Mouse (Mus musculus) forebrain, postnatal 0 days (tissue): ENCODE results near the gene Sbf2. TPM values are rescaled to one million over a fixed set of nuclear protein-coding genes. Genes with fewer than 3 reads are reported as not detected.

Source experiments
- ATAC-seq: fragments of 200-750 bp; cut with Nextera tagmentation; 2 replicates; pipeline ENCODE4 v1.8.0; 2017; ENCODE audit warnings: mild to moderate bottlenecking, moderate library complexity
- DNase-seq: peaks from one replicate; pipeline ENCODE4 v3.0.0-alpha.2; 2015
- H3K27ac ChIP-seq: fragments of 300-500 bp; sonication (generic); 2 replicates; pipeline ENCODE4 v1.5.1; 2014; ENCODE audit warnings: low read depth, mild to moderate bottlenecking, antibody characterized with exemption, low read length, moderate library complexity, mixed read lengths
- H3K27me3 ChIP-seq: fragments of 300-500 bp; sonication (generic); 2 replicates; pipeline ENCODE4 v1.6.1; 2014; ENCODE audit warnings: mild to moderate bottlenecking, low read length, mixed read lengths; ENCODE audit not compliant: insufficient read depth
- H3K36me3 ChIP-seq: fragments of 300-500 bp; sonication (generic); 2 replicates; pipeline ENCODE4 v1.6.1; 2014; ENCODE audit warnings: mild to moderate bottlenecking, moderate library complexity; ENCODE audit not compliant: insufficient read depth
- H3K4me1 ChIP-seq: fragments of 300-500 bp; sonication (generic); 2 replicates; pipeline ENCODE4 v1.6.1; 2014; ENCODE audit warnings: antibody characterized with exemption; ENCODE audit not compliant: insufficient read depth
- H3K4me2 ChIP-seq: fragments of 300-500 bp; sonication (generic); 2 replicates; pipeline ENCODE4 v1.6.1; 2014; ENCODE audit warnings: low read depth, mild to moderate bottlenecking, moderate library complexity
- H3K4me3 ChIP-seq: fragments of 300-500 bp; sonication (generic); 2 replicates; pipeline ENCODE4 v1.5.1; 2014; ENCODE audit warnings: low read depth, low read length, mixed read lengths
- H3K9ac ChIP-seq: fragments of 300-500 bp; sonication (generic); 2 replicates; pipeline ENCODE4 v1.6.1; 2014; ENCODE audit warnings: mild to moderate bottlenecking
- H3K9me3 ChIP-seq: fragments of 300-500 bp; sonication (generic); 2 replicates; pipeline ENCODE4 v1.6.1; 2016; ENCODE audit warnings: low read length
- CTCF ChIP-seq: sonication (generic); IDR thresholded peaks from 2 replicates; pipeline ENCODE4 v1.5.1; 2016; ENCODE audit warnings: antibody characterized with exemption, control low read depth, low read depth
- WGBS: fragments of 180-500 bp; shearing (Covaris S2); extraction: QIAGEN DNeasy Blood & Tissue Kit; methylation state at CpG from one replicate; pipeline ENCODE4 v1.1.7; 2014; 5-methylcytosine and 5-hydroxymethylcytosine counted together
- polyA plus RNA-seq: library from polyadenylated mRNA; unstranded; fragments of >200 nt; fragmentation: Nextera tagmentation; extraction: Ambion mirVana; gene quantifications from 2 replicates; pipeline ENCODE4 v1.2.1, GENCODE M21; 2015
- total RNA-seq: library from RNA; depleted of rRNA; stranded (reverse); fragments of >200 nt; gene quantifications from 2 replicates; pipeline ENCODE4 v1.2.3, GENCODE M21; 2014

Sbf2 gene
- total and polyA plus RNA-seq, 2 experiments from 2014 or later, result 43.3 to 88.3 TPM

DNA sequence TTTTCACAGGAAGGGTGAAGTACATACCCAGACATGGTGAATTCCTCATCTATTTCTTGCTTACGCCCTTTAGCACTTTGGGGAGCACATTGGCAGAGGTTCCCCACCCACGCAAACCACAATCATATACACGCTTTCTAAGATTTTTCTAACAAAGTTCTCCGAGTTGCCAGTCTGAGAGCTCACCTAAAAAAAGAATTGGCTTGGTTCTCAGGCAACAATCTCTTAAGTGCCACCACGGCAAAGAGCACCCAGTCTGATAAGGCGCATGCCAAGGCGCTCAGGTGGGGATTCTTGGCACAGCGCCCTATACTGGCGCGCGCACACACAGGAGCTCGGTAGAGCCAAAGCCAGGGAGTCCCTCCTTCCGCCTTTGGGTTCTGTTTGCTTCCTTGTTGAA lies 10.2 kb upstream of the Sbf2 start:
- TF ChIP-seq CTCF, result no peak
- 78% methylated on average over 13 of the region's 13 CpGs for WGBS
- Histone ChIP-seq H3K9ac (no peak overlapping the region), H3K27ac (no peak overlapping the region), H3K27me3 (peaks cover 42% of the 10 kb centered on the region), H3K36me3 (no peaks in the 10 kb centered on the region), H3K4me3 (no peak overlapping the region), H3K9me3 (no peaks in the 10 kb centered on the region), H3K4me1 (peaks cover 18% of the 10 kb centered on the region; the same call in 1 of the 2 replicates), H3K4me2 (no peak overlapping the region)
- ATAC-seq (no peak), DNase-seq (no peak)

DNA sequence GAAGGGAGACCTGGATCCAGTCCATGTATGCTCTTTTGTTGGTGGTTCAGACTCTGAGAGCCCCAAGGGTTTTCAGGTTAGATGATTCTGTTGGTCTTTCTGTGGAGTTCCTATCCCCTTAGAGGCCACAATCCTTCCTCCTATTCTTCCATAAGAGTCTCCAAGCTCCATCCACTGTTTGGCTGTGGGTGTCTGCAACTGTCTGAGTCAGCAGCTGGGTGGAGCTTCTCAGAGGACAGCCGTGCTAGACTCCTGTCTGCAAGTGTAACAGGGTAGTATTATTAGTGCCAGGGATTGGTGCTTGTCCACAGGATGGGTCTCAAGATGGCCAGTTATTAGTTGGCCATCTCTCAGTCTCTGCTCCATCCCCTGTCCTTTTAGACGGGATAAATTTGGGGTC lies 9.3 kb upstream of the Sbf2 start:
- DNase-seq (no peak), ATAC-seq (no peak)
- Histone ChIP-seq H3K4me1 (peaks cover 16% of the 10 kb centered on the region; the same call in 1 of the 2 replicates), H3K27ac (no peak overlapping the region), H3K36me3 (no peaks in the 10 kb centered on the region), H3K27me3 (peaks cover 33% of the 10 kb centered on the region), H3K4me2 (no peak overlapping the region), H3K9ac (no peak overlapping the region), H3K9me3 (no peaks in the 10 kb centered on the region), H3K4me3 (no peak overlapping the region)
- no peak for TF ChIP-seq CTCF
- 71% methylated on average over 2 of the region's 2 CpGs for whole genome bisulfite sequencing

DNA sequence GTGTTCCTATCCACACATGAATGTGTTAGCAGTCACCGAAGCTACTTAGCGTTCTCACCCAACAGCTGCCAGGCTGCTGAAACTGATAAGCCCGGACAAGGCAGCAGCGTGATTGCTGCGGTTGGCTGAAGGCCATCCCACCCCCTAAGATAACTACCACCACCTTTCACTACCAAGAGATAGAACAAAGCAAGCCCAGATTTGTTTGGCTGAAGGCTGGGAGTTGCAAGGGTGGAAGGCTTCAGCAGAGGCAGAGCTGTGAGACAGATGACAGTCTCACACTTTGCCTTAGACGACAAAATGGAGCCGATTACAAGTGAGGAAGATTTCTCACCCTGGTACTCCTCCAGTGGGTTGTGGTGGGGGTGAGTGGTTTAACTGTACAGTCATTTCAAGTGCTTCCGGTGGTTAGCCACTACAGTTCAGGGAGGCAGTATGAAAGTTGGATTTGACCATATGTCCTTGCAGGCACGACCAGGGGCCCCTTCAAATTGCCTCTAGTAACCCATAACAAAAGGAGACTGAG lies 4.4 kb upstream of the Sbf2 start:
- DNase-seq (no peak), ATAC-seq (no peak)
- H3K9me3 ChIP-seq, result no peaks in the 10 kb centered on the region
- H3K36me3 ChIP-seq, result no peaks in the 10 kb centered on the region
- H3K4me1 ChIP-seq, result no peaks in the 10 kb centered on the region
- no peaks in the 10 kb centered on the region for H3K27me3 ChIP-seq
- TF ChIP-seq CTCF, result no peak
- 39% methylated on average over 9 of the region's 9 CpGs for WGBS
- no peak overlapping the region for H3K27ac ChIP-seq
- no peak overlapping the region for H3K9ac ChIP-seq
- no peak overlapping the region for H3K4me2 ChIP-seq
- no peak overlapping the region for H3K4me3 ChIP-seq

- DNase-seq (no peak), ATAC-seq (no peak)
- Histone ChIP-seq H3K4me1 (peaks cover 10% of the 10 kb centered on the region; the same call in 1 of the 2 replicates), H3K36me3 (no peaks in the 10 kb centered on the region), H3K4me2 (peak overlapping the region; percentile 90; the same call in 1 of the 2 replicates), H3K27ac (no peak overlapping the region), H3K9ac (no peak overlapping the region), H3K27me3 (no peaks in the 10 kb centered on the region), H3K9me3 (no peaks in the 10 kb centered on the region), H3K4me3 (peak overlapping the region; percentile 91; the same call in 1 of the 2 replicates)
- 23% methylated on average over 11 of the region's 11 CpGs for WGBS
- TF ChIP-seq CTCF, result no peak
These were observed 1.1 kb upstream of the Sbf2 start for GRCm38 (mm10) chr7:110615792-110616191.

DNA sequence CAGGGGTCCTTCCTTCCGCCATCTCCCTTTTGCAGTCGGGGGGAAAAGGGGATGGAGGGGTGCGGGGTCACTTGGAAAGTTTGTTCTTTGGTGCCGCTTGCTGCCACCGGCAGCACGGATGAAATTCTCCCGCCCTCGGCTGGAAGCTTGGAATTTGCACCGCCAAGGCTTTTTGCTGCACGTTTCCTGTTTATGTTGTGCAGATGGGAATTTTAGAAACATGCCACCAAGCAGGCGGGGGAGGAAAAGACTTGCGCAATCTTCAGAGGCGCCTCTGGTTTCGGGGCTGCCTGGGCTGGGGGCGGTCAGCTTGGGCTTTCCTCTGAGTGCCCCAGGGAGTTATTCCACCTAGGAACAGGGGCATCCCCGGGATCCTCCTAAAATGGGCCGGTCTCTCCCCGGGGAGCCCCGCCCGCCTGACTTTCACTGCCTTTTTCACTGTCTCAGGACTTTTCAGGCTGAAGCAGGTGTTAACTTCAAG lies 469 bp upstream of the Sbf2 start:
- ATAC-seq, result peak; percentile 30

GRCm38 (mm10) chr7:110613381-110614132 lies 1.2 kb downstream of the Sbf2 start:
- H3K36me3 ChIP-seq, result no peaks in the 10 kb centered on the region
- H3K4me2 ChIP-seq, result peak overlapping the region; percentile 90
- DNase-seq (no peak), ATAC-seq (peak; percentile 15)
- no peaks in the 10 kb centered on the region for H3K27me3 ChIP-seq
- peak overlapping the region; percentile 91 for H3K4me3 ChIP-seq
- peak overlapping the region; percentile 95 for H3K27ac ChIP-seq
- 3% methylated on average over 17 of the region's 17 CpGs for WGBS
- peak overlapping the region; percentile 98 for H3K9ac ChIP-seq
- TF ChIP-seq CTCF, result no peak
- H3K9me3 ChIP-seq, result no peaks in the 10 kb centered on the region
- H3K4me1 ChIP-seq, result peaks cover 10% of the 10 kb centered on the region; the same call in 1 of the 2 replicates

More for the DNA sequence above, 469 bp upstream of the Sbf2 start:
- Histone ChIP-seq H3K4me1 (peaks cover 10% of the 10 kb centered on the region; the same call in 1 of the 2 replicates), H3K4me3 (peak overlapping the region; percentile 91), H3K9me3 (no peaks in the 10 kb centered on the region), H3K36me3 (no peaks in the 10 kb centered on the region), H3K9ac (peak overlapping the region; percentile 98), H3K4me2 (peak overlapping the region; percentile 90), H3K27ac (peak overlapping the region; percentile 95), H3K27me3 (no peaks in the 10 kb centered on the region)
- no peak for TF ChIP-seq CTCF
- WGBS, result 1% methylated on average over 20 of the region's 20 CpGs
- DNase-seq, result peak; percentile 72

DNA sequence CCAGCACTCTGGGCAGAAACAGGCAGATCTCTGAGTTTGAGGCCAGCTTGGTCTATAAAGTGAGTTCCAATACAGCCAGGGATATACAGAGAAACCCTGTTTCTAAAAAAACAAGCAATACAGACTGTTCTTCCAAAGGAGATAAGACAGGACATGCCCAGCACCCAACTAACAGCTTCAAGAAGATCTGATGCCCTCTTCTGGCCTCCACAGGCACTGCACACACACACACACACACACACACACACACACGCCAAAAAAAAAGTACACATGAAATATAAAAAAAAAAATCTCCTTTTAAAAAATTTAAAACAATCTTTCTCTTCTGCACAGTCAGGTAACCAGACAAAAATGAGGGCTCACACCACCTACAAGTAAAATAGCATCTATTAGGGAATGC lies 7.8 kb downstream of the Sbf2 start:
- DNase-seq, result no peak
- Histone ChIP-seq H3K4me3 (no peak overlapping the region), H3K4me1 (no peaks in the 10 kb centered on the region), H3K36me3 (no peaks in the 10 kb centered on the region), H3K27ac (no peak overlapping the region), H3K9me3 (no peaks in the 10 kb centered on the region), H3K4me2 (no peak overlapping the region), H3K27me3 (no peaks in the 10 kb centered on the region), H3K9ac (no peak overlapping the region)
- 100% methylated on average over 1 of the region's 1 CpGs for WGBS
- TF ChIP-seq CTCF, result no peak
- no peak for ATAC-seq
